Mouse (Mus musculus) frontal cortex, postnatal 14 days (tissue): ENCODE measurements around the gene Psmd13.

Experiments used
- DNase-seq, 2 experiments: peaks; one replicate each; pipeline ENCODE4 v3.0.0; 2022; ENCODE audit warnings: low spot score in 2 of 2

Psmd13 gene

GRCm38 (mm10) chr7:140944236-140944635, 62.5 kb downstream of the Psmd13 start:
- no peak for DNase-seq

GRCm38 (mm10) chr7:140945247-140945646, 63.5 kb downstream of the Psmd13 start:
- DNase-seq, result no peak

- DNase-seq, result no peak
These were observed 64.5 kb downstream of the Psmd13 start for GRCm38 (mm10) chr7:140946311-140946710.

- DNase-seq, result no peak
These were observed 65.2 kb downstream of the Psmd13 start for GRCm38 (mm10) chr7:140946980-140947379.

- DNase-seq, result no peak
These were observed 66.4 kb downstream of the Psmd13 start for GRCm38 (mm10) chr7:140948161-140948560.
